Mouse (Mus musculus) layer of hippocampus, postnatal 14 days (tissue): ENCODE results near the gene Ankrd42. TPM values are rescaled to one million over a fixed set of nuclear protein-coding genes. Genes with fewer than 3 reads are reported as not detected.

Experiments used
- DNase-seq, 2 experiments: peaks; one replicate each; pipeline ENCODE4 v3.0.0; 2021 to 2022; ENCODE audit warnings: low spot score in 2 of 2, mixed read lengths in 1 of 2
- total RNA-seq, 2 experiments: library from RNA; stranded (reverse); gene quantifications; 2 replicates each; pipeline ENCODE4 v1.2.3; 2021

The Ankrd42 gene
- total RNA-seq, 2 experiments from 2014 or later, result 20.4 to 20.8 TPM

GRCm38 (mm10) chr7:92580491-92581207 lies 56.3 kb downstream of the Ankrd42 start:
- DNase-seq, result peak in 1 of 2 experiments; percentile 29

- no peak for DNase-seq
Observed at GRCm38 (mm10) chr7:92566775-92567174, 70.2 kb downstream of the Ankrd42 start.

- peak; percentile 96 to 97 for DNase-seq
Observed at GRCm38 (mm10) chr7:92560986-92561876, 75.7 kb downstream of the Ankrd42 start, which contains the start of gene Ccdc90b. Gene Ccdc90b (plus strand): TSS chr7:92561149.

- DNase-seq, result no peak
Observed at GRCm38 (mm10) chr7:92558744-92559143, 78.2 kb downstream of the Ankrd42 start.

GRCm38 (mm10) chr7:92550990-92551392 lies 86.0 kb downstream of the Ankrd42 start:
- peak in 1 of 2 experiments; percentile 69 for DNase-seq

DNA sequence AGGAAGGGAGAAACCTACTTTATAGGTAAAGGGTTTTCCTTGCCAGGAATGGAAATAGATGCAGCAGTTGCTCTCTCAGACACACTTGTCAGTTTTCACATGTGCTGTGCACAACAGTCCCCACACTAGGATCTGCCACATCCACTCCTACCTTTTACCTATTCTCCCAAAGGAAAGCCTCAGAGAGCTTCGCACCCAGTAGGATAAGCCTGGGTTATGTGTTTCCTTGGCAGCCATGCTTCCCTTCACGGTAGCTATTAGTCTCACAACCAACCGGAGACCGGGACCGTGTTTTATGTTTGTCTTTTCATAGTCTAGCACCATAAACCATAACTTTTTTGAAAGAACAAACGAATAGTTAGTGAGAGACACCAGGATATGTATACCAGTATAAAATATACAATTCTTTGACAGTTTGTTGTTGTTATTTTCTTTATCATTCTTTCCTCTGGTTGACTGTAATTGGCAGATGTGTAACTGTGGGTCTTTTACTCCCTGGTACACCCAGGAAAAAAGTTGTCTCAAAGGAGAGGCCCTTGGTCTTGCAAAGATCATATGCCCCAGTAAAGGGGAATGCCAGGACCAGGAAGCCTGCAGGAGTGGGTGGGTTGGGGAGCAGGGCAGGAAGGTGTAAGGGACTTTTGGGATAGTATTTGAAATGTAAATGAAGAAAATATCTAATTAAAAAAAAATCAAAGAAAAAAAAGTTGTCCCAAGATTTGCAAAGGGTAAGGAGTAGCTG lies 86.5 kb downstream of the Ankrd42 start:
- DNase-seq, result no peak

DNA sequence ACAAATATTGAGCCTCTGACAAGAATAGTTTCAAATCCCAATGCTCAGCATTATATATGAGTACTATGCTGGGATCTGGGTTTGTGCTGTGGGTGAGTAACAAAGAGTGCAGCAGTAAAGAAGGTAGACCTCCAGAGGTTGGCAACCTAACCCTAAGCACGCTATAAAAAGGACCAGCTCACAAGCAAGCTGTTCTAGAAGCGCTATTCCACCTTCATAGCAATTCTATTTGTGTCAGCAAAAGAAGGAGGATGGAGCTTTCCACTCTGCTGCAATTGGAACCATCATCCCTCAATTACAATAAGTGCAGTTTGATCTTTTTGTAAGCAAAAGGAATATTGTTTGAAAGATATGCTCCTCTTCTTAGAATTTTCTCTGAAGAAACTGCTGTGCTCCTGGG lies 90.2 kb downstream of the Ankrd42 start:
- DNase-seq, result no peak

- peak in 1 of 2 experiments; percentile 23 for DNase-seq
Observed at GRCm38 (mm10) chr7:92532351-92533036, 104.4 kb downstream of the Ankrd42 start.

Other genes starting within 250 kb of the Ankrd42 start
- gene Ccdc90b, start 76.0 kb downstream of the Ankrd42 start, total RNA-seq, result 10 to 100 TPM; 13.0 to 14.0 TPM
- 10 to 100 TPM; 41.8 to 48.8 TPM for gene Pcf11, start 32.8 kb upstream of the Ankrd42 start, total RNA-seq
- 10 to 100 TPM; 40.1 to 41.2 TPM for gene Rab30, start 104.5 kb upstream of the Ankrd42 start, total RNA-seq
- 1 to 10 TPM in 1 of 2 experiments, under 1 TPM in 1; 0.86 to 2.2 TPM for gene Ddias, start 237.1 kb upstream of the Ankrd42 start, total RNA-seq
- gene Prcp, start 237.3 kb upstream of the Ankrd42 start, total RNA-seq, result 10 to 100 TPM in 1 of 2 experiments, 1 to 10 TPM in 1; 8.8 to 10.9 TPM